Mouse (Mus musculus) ES-E14 (cell line): ENCODE results near the gene Etfb. TPM values are rescaled to one million over a fixed set of nuclear protein-coding genes. Genes with fewer than 3 reads are reported as not detected.

Source experiments
- DNase-seq: peaks from one replicate; pipeline ENCODE4 v3.0.0-alpha.2; 2013; ENCODE audit warnings: low read depth, low spot score
- H3K27ac ChIP-seq: 2 replicates; pipeline ENCODE4 v1.5.1; 2012; ENCODE audit warnings: low read depth, mild to moderate bottlenecking, low read length, moderate library complexity, mixed read lengths; ENCODE audit not compliant: poor library complexity, insufficient read depth, severe bottlenecking
- H3K36me3 ChIP-seq: 2 replicates; pipeline ENCODE4 v1.6.1; 2012; ENCODE audit warnings: mild to moderate bottlenecking, low read length, moderate library complexity, mixed read lengths; ENCODE audit not compliant: control insufficient read depth, poor library complexity, insufficient read depth, severe bottlenecking
- H3K4me1 ChIP-seq, 2 experiments: fragments of 150-350 bp in 1 of 2; sonication (generic) in 1 of 2; 2 replicates each; pipeline ENCODE4 v1.6.1; 2012; ENCODE audit warnings: low read length in 2 of 2, mild to moderate bottlenecking in 1 of 2, mixed read lengths in 1 of 2; ENCODE audit not compliant: control insufficient read depth in 2 of 2, insufficient read depth in 2 of 2, poor library complexity in 1 of 2
- H3K4me3 ChIP-seq, 2 experiments: fragments of 150-350 bp in 1 of 2; sonication (generic) in 1 of 2; 2 replicates each; pipeline ENCODE4 v1.5.1; 2012; ENCODE audit warnings: low read length in 2 of 2, low read depth in 1 of 2, mild to moderate bottlenecking in 1 of 2, mixed read lengths in 1 of 2; ENCODE audit not compliant: insufficient read depth in 1 of 2, poor library complexity in 1 of 2, severe bottlenecking in 1 of 2
- H3K9ac ChIP-seq: 2 replicates; pipeline ENCODE4 v1.6.1; 2012; ENCODE audit warnings: low read depth, mild to moderate bottlenecking, low read length, mixed read lengths; ENCODE audit not compliant: poor library complexity, insufficient read depth, severe bottlenecking
- H3K9me3 ChIP-seq: fragments of 150-350 bp; sonication (generic); 2 replicates; pipeline ENCODE4 v1.6.1; 2012; ENCODE audit warnings: low read depth, mild to moderate bottlenecking, low read length; ENCODE audit not compliant: control insufficient read depth, insufficient read depth
- CHD2 ChIP-seq: IDR thresholded peaks from 2 replicates; pipeline ENCODE4 v1.6.1; 2014; ENCODE audit warnings: mild to moderate bottlenecking, low read depth, low read length, inconsistent platforms
- HCFC1 ChIP-seq: IDR thresholded peaks from 2 replicates; pipeline ENCODE4 v1.6.1; 2012; ENCODE audit warnings: low read length, inconsistent platforms, borderline replicate concordance; ENCODE audit not compliant: insufficient read depth
- MAFK ChIP-seq: IDR thresholded peaks from 2 replicates; pipeline ENCODE4 v1.6.1; 2014; ENCODE audit warnings: mild to moderate bottlenecking, low read depth, low read length, inconsistent platforms; ENCODE audit not compliant: insufficient read depth
- ZC3H11A ChIP-seq: IDR thresholded peaks from 2 replicates; pipeline ENCODE4 v1.6.1; 2012; ENCODE audit warnings: low read depth, mild to moderate bottlenecking, inconsistent platforms, low read length, borderline replicate concordance
- ZNF384 ChIP-seq: IDR thresholded peaks from 2 replicates; pipeline ENCODE4 v1.6.1; 2012; ENCODE audit warnings: low read depth, low read length, inconsistent platforms
- in situ Hi-C, 2 experiments: fragments of 600-800 bp; cut with MboI; formaldehyde crosslinking; loops; one replicate each; pipeline ENCODE4 v1.15.1; 2025; ENCODE audit warnings: low sequenced_read_pairs in 2 of 2, inconsistent platforms in 1 of 2; ENCODE audit not compliant: unreplicated experiment in 2 of 2
- total RNA-seq: library from RNA; depleted of rRNA; stranded (reverse); fragments of 300-350 nt; gene quantifications from 2 replicates; pipeline ENCODE4 v1.2.3, GENCODE M21; 2012

Gene Etfb
- total RNA-seq, 1 experiment = 126 TPM

DNA sequence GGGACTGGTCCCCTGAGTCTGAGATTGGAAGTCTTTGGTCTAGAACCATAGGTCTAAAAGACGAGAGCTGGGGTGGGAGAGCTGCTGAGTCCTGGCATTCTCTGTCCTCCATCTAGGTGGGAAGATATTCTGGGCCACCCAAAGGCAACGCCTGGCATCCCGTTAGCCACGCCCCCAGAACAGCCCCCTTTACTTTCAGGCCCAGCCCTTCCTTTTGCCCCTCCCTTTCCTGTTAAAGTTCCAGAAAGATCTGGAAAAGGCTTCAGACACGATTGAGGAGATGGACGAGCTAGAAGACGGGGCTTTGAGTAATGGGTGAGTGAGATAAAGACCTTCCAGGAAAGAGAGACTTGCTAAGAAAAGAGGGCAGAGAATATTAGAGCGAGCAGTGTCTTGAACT is 16.5 kb upstream of the Etfb start, which contains the start of gene Lim2:
Lim2 (plus strand) TSS at position 265 of the 400 bp plus-strand sequence.
- TF ChIP-seq HCFC1 = no peak
- TF ChIP-seq ZNF384 = no peak
- TF ChIP-seq CHD2 = no peak
- TF ChIP-seq MAFK = no peak
- no peak for TF ChIP-seq ZC3H11A
- Histone ChIP-seq H3K4me3 (no peak within 1 kb of the TSS), H3K9me3 (no peaks in the 10 kb centered on the region), H3K9ac (no peak within 1 kb of the TSS), H3K36me3 (no peaks in the 10 kb centered on the region), H3K4me1 (peaks cover 2 to 6% of the 10 kb centered on the region in 2 experiments; a peak in 3 of 4 replicates), H3K27ac (no peak within 1 kb of the TSS)
- DNase-seq = no peak
- in situ Hi-C loops = no loop called here

DNA sequence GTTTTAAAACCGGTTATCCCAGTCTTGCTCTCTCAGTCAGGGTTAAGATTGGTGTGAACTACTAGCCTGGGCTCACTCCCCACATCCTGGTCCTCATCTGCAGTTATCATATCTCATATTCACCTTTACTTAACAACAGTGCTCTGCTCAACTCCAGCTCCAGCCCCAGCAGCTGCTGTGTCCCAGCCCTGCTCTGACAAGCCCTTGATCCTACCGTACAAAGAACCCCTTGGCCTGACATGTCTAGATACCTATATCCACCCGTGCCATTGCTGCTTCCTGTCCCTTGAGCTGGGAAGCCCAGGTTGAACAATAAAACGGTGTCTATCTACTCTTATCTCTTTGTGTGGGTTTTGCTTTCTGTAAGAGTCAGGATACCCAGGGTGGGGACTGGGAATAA is 14.4 kb upstream of the Etfb start:
- H3K36me3 ChIP-seq = no peaks in the 10 kb centered on the region
- H3K9ac ChIP-seq = no peak overlapping the region
- H3K4me1 ChIP-seq = peaks cover 6 to 12% of the 10 kb centered on the region in 2 experiments; a peak in 3 of 4 replicates
- in situ Hi-C loops = no loop called here
- no peak for DNase-seq
- H3K4me3 ChIP-seq = no peak overlapping the region
- no peaks in the 10 kb centered on the region for H3K9me3 ChIP-seq
- TF ChIP-seq MAFK (no peak), HCFC1 (no peak), CHD2 (no peak), ZNF384 (no peak), ZC3H11A (no peak)
- no peak overlapping the region for H3K27ac ChIP-seq

DNA sequence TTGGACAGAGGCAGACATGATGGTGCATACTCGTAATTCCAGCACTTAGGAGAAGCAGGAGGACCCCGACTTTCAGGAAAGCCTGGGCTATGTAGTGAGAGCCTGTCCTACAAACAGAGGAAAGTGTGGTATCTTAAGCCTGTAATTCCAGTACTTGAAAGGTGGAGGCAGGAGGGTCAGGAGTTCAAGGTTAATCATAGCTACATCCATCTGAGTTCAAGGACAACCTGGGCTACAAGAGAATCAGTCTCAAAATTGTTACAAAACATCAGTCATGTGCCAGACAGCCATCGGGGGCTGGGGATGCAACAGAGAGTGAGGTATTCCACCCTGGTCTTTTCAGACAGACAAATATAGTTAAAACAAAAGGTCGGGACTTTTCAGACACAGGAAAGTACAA is 11.0 kb upstream of the Etfb start:
- Histone ChIP-seq H3K4me1 (peaks cover 4 to 12% of the 10 kb centered on the region in 2 experiments; a peak in 3 of 4 replicates), H3K36me3 (no peaks in the 10 kb centered on the region), H3K27ac (no peak overlapping the region), H3K9me3 (no peaks in the 10 kb centered on the region), H3K4me3 (no peak overlapping the region), H3K9ac (no peak overlapping the region)
- no peak for TF ChIP-seq HCFC1
- in situ Hi-C loops = no loop called here
- no peak for DNase-seq

DNA sequence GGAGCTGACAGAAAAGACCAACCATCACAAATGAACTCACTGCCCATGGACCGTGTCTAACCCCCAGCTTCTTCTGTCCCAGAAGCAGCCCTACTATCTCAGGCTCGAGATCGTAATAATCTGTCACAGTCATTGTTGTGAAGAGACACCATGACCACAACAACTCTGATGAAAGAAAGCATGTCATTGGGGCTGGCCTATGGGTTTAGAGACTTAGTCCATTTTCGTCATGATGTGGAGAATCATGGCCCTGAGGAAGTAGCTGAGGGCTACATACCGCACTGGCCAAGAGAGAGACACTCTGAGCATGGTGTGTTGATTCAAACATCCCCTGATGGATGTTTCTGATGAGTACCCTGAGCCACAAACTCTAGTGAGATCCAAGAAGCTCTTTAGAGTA is 9.2 kb upstream of the Etfb start:
- H3K4me3 ChIP-seq = no peak overlapping the region
- H3K36me3 ChIP-seq = no peaks in the 10 kb centered on the region
- no peak for TF ChIP-seq ZC3H11A
- TF ChIP-seq CHD2 = no peak
- TF ChIP-seq MAFK = no peak
- no peak for TF ChIP-seq HCFC1
- TF ChIP-seq ZNF384 = no peak
- in situ Hi-C loops = no loop called here
- DNase-seq = no peak
- no peak overlapping the region for H3K27ac ChIP-seq
- peaks cover 4 to 10% of the 10 kb centered on the region in 2 experiments; a peak in 3 of 4 replicates for H3K4me1 ChIP-seq
- no peaks in the 10 kb centered on the region for H3K9me3 ChIP-seq
- H3K9ac ChIP-seq = no peak overlapping the region

DNA sequence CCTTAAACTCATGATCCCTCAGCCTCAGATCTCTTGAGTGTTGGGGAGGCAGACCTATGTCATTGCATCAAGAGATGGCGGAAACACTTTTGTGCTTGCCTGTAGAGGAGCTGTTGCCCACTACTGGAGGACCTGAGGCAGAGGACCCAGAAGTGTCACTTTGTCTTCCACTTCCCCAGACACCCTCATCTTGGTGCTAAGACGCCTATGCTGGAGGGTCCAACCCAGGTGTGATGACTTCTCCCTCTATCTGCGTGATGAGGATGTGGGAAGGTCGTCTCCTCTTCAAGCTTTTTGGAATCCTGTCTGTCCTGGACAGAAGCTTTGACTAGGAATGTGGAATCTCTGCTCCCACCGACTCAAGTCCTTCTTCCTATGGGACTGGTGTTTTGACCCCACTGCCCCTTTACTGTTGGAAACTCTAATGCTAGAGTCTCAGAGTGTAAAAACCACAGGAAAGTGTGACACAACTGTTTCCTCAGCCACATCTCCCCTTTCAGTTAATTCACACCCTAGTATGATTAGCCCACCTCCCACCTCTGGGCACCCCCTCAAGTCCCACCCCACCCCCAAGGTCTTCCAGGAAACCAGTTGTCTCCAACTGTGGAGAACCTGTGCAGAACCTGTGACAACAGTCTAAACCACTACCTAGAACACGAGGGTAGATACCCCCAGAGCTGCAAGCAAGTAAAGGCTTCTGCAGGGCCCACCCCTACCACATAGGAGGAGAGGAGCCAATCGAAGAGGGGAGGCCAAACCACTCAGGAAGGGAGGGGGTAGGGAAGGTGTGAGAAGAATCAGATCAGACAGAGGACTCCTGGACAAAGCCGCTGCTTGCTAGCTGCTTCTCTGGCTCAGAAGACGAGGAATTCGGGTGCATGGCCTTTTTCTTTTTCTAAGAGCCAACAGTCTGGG is 7.3 kb upstream of the Etfb start, which contains the start of gene Nkg7:
Nkg7 (plus strand) TSS at position 733 of the 915 bp plus-strand sequence.
- Histone ChIP-seq H3K36me3 (no peaks in the 10 kb centered on the region), H3K9me3 (no peaks in the 10 kb centered on the region), H3K4me3 (no peak within 1 kb of the TSS), H3K4me1 (peaks cover 4 to 7% of the 10 kb centered on the region in 2 experiments; a peak in 3 of 4 replicates), H3K9ac (no peak within 1 kb of the TSS), H3K27ac (no peak within 1 kb of the TSS)
- in situ Hi-C loops = no loop called here
- TF ChIP-seq ZC3H11A = no peak
- no peak for TF ChIP-seq HCFC1
- no peak for TF ChIP-seq MAFK
- TF ChIP-seq ZNF384 = no peak
- TF ChIP-seq CHD2 = no peak
- no peak for DNase-seq
